Mouse (Mus musculus) erythroblast, embryonic 14.5 days (primary cell): ENCODE results near the gene Ecsit.

ENCODE experiments used
- GATA1 ChIP-seq: IDR thresholded peaks from 2 replicates; pipeline ENCODE4 v1.6.1; 2012; ENCODE audit warnings: low read length, inconsistent platforms, mixed read lengths
- TAL1 ChIP-seq: IDR thresholded peaks from 3 replicates; pipeline ENCODE4 v1.6.1; 2012; ENCODE audit warnings: low read length, inconsistent platforms, mixed read lengths

- TF ChIP-seq TAL1 (no peak), GATA1 (no peak)
Observed at GRCm38 (mm10) chr9:22058011-22058424, 27.2 kb downstream of the Ecsit start.
